Mouse (Mus musculus) kidney, adult 2 months (tissue): ENCODE results near the gene Exoc6. TPM values are rescaled to one million over a fixed set of nuclear protein-coding genes. Genes with fewer than 3 reads are reported as not detected.
A peak's percentile ranks its signal among the peaks of the same experiment; 100 is the strongest.

Experiments
- DNase-seq: peaks from one replicate; pipeline ENCODE4 v3.0.0; 2021
- H3K27ac ChIP-seq: fragments of 200-500 bp; 2 replicates; pipeline ENCODE4 v1.5.1; 2012; ENCODE audit warnings: low read depth, low read length, control low read depth, inconsistent platforms; ENCODE audit not compliant: insufficient read depth
- H3K27me3 ChIP-seq: fragments of 200-500 bp; replicated peaks from 2 replicates; pipeline ENCODE4 v1.6.1; 2012; ENCODE audit warnings: mild to moderate bottlenecking, moderate library complexity, low read length, inconsistent platforms; ENCODE audit not compliant: control insufficient read depth, insufficient read depth
- H3K36me3 ChIP-seq: fragments of 200-500 bp; 2 replicates; pipeline ENCODE4 v1.6.1; 2012; ENCODE audit warnings: mild to moderate bottlenecking, moderate library complexity, low read length, inconsistent platforms; ENCODE audit not compliant: control insufficient read depth, insufficient read depth
- H3K4me1 ChIP-seq: fragments of 200-500 bp; 2 replicates; pipeline ENCODE4 v1.6.1; 2011; ENCODE audit warnings: low read length; ENCODE audit not compliant: control insufficient read depth, insufficient read depth
- H3K4me3 ChIP-seq: fragments of 200-500 bp; 2 replicates; pipeline ENCODE4 v1.5.1; 2011; ENCODE audit warnings: mild to moderate bottlenecking, low read depth, low read length, control low read depth; ENCODE audit not compliant: insufficient read depth
- CTCF ChIP-seq: fragments of 200-500 bp; conservative IDR thresholded peaks from 2 replicates; pipeline ENCODE4 v1.5.1; 2011; ENCODE audit warnings: low read depth, mild to moderate bottlenecking, control low read depth, low read length, moderate library complexity, mixed read lengths; ENCODE audit not compliant: insufficient read depth, insufficient read length
- POLR2A ChIP-seq: fragments of 200-500 bp; IDR thresholded peaks from one replicate; pipeline ENCODE4 v1.6.1; 2011; ENCODE audit warnings: low read depth, low read length, control low read depth
- WGBS: fragments of 180-500 bp; shearing (Covaris S2); methylation state at CpG from one replicate; pipeline ENCODE4 v1.1.7; 2018; 5-methylcytosine and 5-hydroxymethylcytosine counted together
- polyA plus RNA-seq: library from polyadenylated mRNA; depleted of rRNA; stranded (reverse); fragments of >200 nt; gene quantifications from 2 replicates; pipeline ENCODE4 v1.2.3, GENCODE M21; 2012

The Exoc6 gene
- polyA plus RNA-seq, 1 experiment, result 28.8 TPM

GRCm38 (mm10) chr19:37540201-37540600 lies 10.0 kb upstream of the Exoc6 start:
- Histone ChIP-seq H3K4me1 (peaks cover 8% of the 10 kb centered on the region), H3K27me3 (no peaks in the 10 kb centered on the region), H3K36me3 (no peaks in the 10 kb centered on the region), H3K27ac (0 out of 2 replicates have a peak overlapping the region, but pooled peaks have one; percentile 16), H3K4me3 (no peak overlapping the region)
- peak; percentile 58 for DNase-seq
- TF ChIP-seq CTCF (no peak), POLR2A (no peak)
- 55% methylated on average over 7 of the region's 7 CpGs for WGBS

- peak; percentile 71 for DNase-seq
These were observed 6.5 kb upstream of the Exoc6 start for GRCm38 (mm10) chr19:37543537-37544326.

GRCm38 (mm10) chr19:37544476-37544875 lies 5.7 kb upstream of the Exoc6 start:
- Histone ChIP-seq H3K4me3 (no peak overlapping the region), H3K27ac (peak overlapping the region; percentile 8), H3K4me1 (peaks cover 17% of the 10 kb centered on the region), H3K36me3 (no peaks in the 10 kb centered on the region), H3K27me3 (no peaks in the 10 kb centered on the region)
- TF ChIP-seq POLR2A (no peak), CTCF (no peak)
- no peak for DNase-seq
- 95% methylated on average over 9 of the region's 9 CpGs for WGBS

More at GRCm38 (mm10) chr19:37543537-37544326, 6.5 kb upstream of the Exoc6 start:
- 26% methylated on average over 13 of the region's 13 CpGs for WGBS
- Histone ChIP-seq H3K4me1 (peaks cover 17% of the 10 kb centered on the region), H3K36me3 (no peaks in the 10 kb centered on the region), H3K27ac (peak overlapping the region; percentile 8; the same call in 1 of the 2 replicates), H3K4me3 (no peak overlapping the region), H3K27me3 (no peaks in the 10 kb centered on the region)
- TF ChIP-seq POLR2A (no peak), CTCF (peak; percentile 61)

- Histone ChIP-seq H3K36me3 (no peaks in the 10 kb centered on the region), H3K27me3 (no peaks in the 10 kb centered on the region), H3K4me3 (no peak overlapping the region), H3K27ac (peak overlapping the region; percentile 84), H3K4me1 (peaks cover 17% of the 10 kb centered on the region)
- TF ChIP-seq CTCF (no peak), POLR2A (no peak)
- DNase-seq, result peak; percentile 64
- WGBS, result 38% methylated on average over 3 of the region's 3 CpGs
These were observed 5.0 kb upstream of the Exoc6 start for GRCm38 (mm10) chr19:37545231-37545630.

GRCm38 (mm10) chr19:37545725-37546124 lies 4.5 kb upstream of the Exoc6 start:
- peaks cover 17% of the 10 kb centered on the region for H3K4me1 ChIP-seq
- no peaks in the 10 kb centered on the region for H3K36me3 ChIP-seq
- WGBS, result 62% methylated on average over 6 of the region's 6 CpGs
- H3K27ac ChIP-seq, result peak overlapping the region; percentile 84
- no peak for DNase-seq
- H3K4me3 ChIP-seq, result no peak overlapping the region
- no peak for TF ChIP-seq POLR2A
- TF ChIP-seq CTCF, result no peak
- H3K27me3 ChIP-seq, result no peaks in the 10 kb centered on the region

- H3K4me3 ChIP-seq, result no peak overlapping the region
- peak overlapping the region; percentile 63; the same call in 1 of the 2 replicates for H3K27ac ChIP-seq
- no peak for DNase-seq
- no peaks in the 10 kb centered on the region for H3K27me3 ChIP-seq
- H3K4me1 ChIP-seq, result peaks cover 17% of the 10 kb centered on the region
- no peaks in the 10 kb centered on the region for H3K36me3 ChIP-seq
- no peak for TF ChIP-seq POLR2A
- WGBS, result 84% methylated on average over 4 of the region's 4 CpGs
These were observed 3.4 kb upstream of the Exoc6 start for GRCm38 (mm10) chr19:37546776-37547175.

- DNase-seq, result peak; percentile 65
- Histone ChIP-seq H3K4me3 (peak overlapping the region; percentile 97), H3K27me3 (no peaks in the 10 kb centered on the region), H3K27ac (peak overlapping the region; percentile 99), H3K4me1 (peaks cover 19% of the 10 kb centered on the region), H3K36me3 (no peaks in the 10 kb centered on the region; the same call in 1 of the 2 replicates)
- TF ChIP-seq CTCF, result no peak
- no peak for TF ChIP-seq POLR2A
- WGBS, result 5% methylated on average over 8 of the region's 8 CpGs
These were observed 885 bp downstream of the Exoc6 start for GRCm38 (mm10) chr19:37551040-37551566.
